Mouse (Mus musculus): ENCODE measurements around the gene Ankrd55. TPM values are rescaled to one million over a fixed set of nuclear protein-coding genes. Genes with fewer than 3 reads are reported as not detected.

Ankrd55 gene
- total RNA-seq, 1 experiment = 0.18 TPM

DNA sequence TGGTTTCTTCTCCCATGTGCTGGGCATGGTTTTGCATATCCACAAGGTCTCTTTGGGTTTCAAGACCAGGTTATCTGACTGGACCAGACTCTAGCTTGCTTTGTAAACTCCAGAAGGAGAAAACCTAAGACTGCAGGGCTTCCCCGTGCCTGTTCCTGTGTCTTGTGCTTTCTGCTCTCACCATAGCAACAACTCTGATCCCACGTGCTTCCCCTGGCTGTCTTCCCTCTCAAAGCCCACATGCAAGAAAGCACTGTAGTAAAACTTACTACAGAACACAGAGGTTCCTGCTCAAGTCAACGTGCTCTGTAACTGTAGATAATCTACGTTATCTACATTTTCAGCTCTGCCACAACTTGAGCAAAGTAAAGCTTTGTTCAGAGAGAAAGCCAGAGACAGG lies 4.2 kb downstream of the Ankrd55 start:
- H3K4me3 ChIP-seq (ENCODE audit: insufficient read depth in 1 of 2, low read depth in 1 of 2, low read length in 2 of 2, poor library complexity in 1 of 2, severe bottlenecking in 1 of 2) = no peak overlapping the region
- TF ChIP-seq ZNF384 (IDR thresholded peaks at IDR 0.05; ENCODE audit: low read depth, low read length) = no peak
- TF ChIP-seq CHD2 (IDR thresholded peaks at IDR 0.05; ENCODE audit: low read depth, low read length) = no peak
- no peak for TF ChIP-seq MAFK (IDR thresholded peaks at IDR 0.05; ENCODE audit: insufficient read depth, low read depth, low read length)
- TF ChIP-seq ZC3H11A (IDR thresholded peaks at IDR 0.05; ENCODE audit: borderline replicate concordance, low read depth, low read length) = no peak
- TF ChIP-seq HCFC1 (IDR thresholded peaks at IDR 0.05; ENCODE audit: borderline replicate concordance, insufficient read depth, low read length) = no peak
- no peaks in the 10 kb centered on the region for H3K36me3 ChIP-seq (ENCODE audit: control insufficient read depth, insufficient read depth, low read length, poor library complexity, severe bottlenecking)
- in situ Hi-C loops (cut with MboI; ENCODE audit: low sequenced_read_pairs in 2 of 2, unreplicated experiment in 2 of 2) = no loop called here
- H3K9me3 ChIP-seq (ENCODE audit: control insufficient read depth, insufficient read depth, low read depth, low read length) = no peaks in the 10 kb centered on the region
- H3K9ac ChIP-seq (ENCODE audit: insufficient read depth, low read depth, low read length, poor library complexity, severe bottlenecking) = no peak overlapping the region
- H3K4me1 ChIP-seq (ENCODE audit: control insufficient read depth in 2 of 2, insufficient read depth in 2 of 2, low read length in 2 of 2, poor library complexity in 1 of 2) = peaks cover 0 to 4% of the 10 kb centered on the region in 2 experiments; a peak in 1 of 4 replicates
- H3K27ac ChIP-seq (ENCODE audit: insufficient read depth, low read depth, low read length, poor library complexity, severe bottlenecking) = no peak overlapping the region
- DNase-seq (ENCODE audit: low read depth, low spot score) = no peak

DNA sequence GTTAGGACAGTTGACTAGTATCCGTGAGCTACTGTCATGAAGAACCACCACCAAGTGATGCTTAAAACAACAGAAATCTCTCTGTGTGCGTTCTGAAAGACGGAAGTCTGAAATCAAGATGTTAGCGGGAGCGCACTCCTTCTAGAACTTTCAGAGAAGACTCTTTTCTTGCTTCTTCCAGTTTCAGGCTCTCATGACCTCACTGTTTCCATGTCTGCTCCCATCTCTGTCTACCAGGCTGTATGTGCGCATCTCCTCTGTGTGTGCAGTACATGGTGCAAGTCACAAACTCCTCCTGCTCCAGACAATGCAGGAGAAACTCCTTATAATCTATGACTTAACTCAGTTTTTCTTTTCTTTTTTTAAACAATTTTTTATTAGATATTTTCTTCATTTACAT lies 4.8 kb downstream of the Ankrd55 start:
- in situ Hi-C loops (cut with MboI; ENCODE audit: low sequenced_read_pairs in 2 of 2, unreplicated experiment in 2 of 2) = no loop called here

DNA sequence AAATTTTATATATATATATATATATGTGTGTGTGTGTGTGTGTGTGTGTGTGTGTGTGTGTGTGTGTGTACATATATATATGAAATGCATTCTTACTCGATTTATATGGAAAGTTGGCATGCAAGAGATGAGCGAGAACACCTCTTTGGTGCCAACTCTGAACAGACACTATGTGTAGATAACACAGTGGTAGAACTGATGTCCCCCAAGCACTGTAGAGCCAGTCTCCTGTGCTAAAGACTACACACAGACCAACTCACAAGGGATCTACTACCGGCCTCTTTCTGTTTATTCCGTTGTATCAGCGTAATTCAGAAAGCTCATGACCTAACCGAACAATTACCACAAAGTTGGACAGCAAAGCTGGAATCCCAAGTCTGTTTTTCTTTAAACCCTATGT lies 6.2 kb downstream of the Ankrd55 start:
- DNase-seq (ENCODE audit: low read depth, low spot score) = no peak
- Histone ChIP-seq H3K4me3 (ENCODE audit: insufficient read depth in 1 of 2, low read depth in 1 of 2, low read length in 2 of 2, poor library complexity in 1 of 2, severe bottlenecking in 1 of 2) (no peak overlapping the region), H3K36me3 (ENCODE audit: control insufficient read depth, insufficient read depth, low read length, poor library complexity, severe bottlenecking) (no peaks in the 10 kb centered on the region), H3K9ac (ENCODE audit: insufficient read depth, low read depth, low read length, poor library complexity, severe bottlenecking) (no peak overlapping the region), H3K4me1 (ENCODE audit: control insufficient read depth in 2 of 2, insufficient read depth in 2 of 2, low read length in 2 of 2, poor library complexity in 1 of 2) (no peaks in the 10 kb centered on the region; a peak in 1 of 4 replicates), H3K9me3 (ENCODE audit: control insufficient read depth, insufficient read depth, low read depth, low read length) (no peaks in the 10 kb centered on the region), H3K27ac (ENCODE audit: insufficient read depth, low read depth, low read length, poor library complexity, severe bottlenecking) (no peak overlapping the region)
- in situ Hi-C loops (cut with MboI; ENCODE audit: low sequenced_read_pairs in 2 of 2, unreplicated experiment in 2 of 2) = no loop called here
- no peak for TF ChIP-seq ZNF384 (IDR thresholded peaks at IDR 0.05; ENCODE audit: low read depth, low read length)
- TF ChIP-seq CHD2 (IDR thresholded peaks at IDR 0.05; ENCODE audit: low read depth, low read length) = no peak
- no peak for TF ChIP-seq HCFC1 (IDR thresholded peaks at IDR 0.05; ENCODE audit: borderline replicate concordance, insufficient read depth, low read length)
- no peak for TF ChIP-seq MAFK (IDR thresholded peaks at IDR 0.05; ENCODE audit: insufficient read depth, low read depth, low read length)
- no peak for TF ChIP-seq ZC3H11A (IDR thresholded peaks at IDR 0.05; ENCODE audit: borderline replicate concordance, low read depth, low read length)

More for the DNA sequence above, 4.8 kb downstream of the Ankrd55 start:
- no peak for DNase-seq (ENCODE audit: low read depth, low spot score)
- Histone ChIP-seq H3K9me3 (ENCODE audit: control insufficient read depth, insufficient read depth, low read depth, low read length) (no peaks in the 10 kb centered on the region), H3K36me3 (ENCODE audit: control insufficient read depth, insufficient read depth, low read length, poor library complexity, severe bottlenecking) (no peaks in the 10 kb centered on the region), H3K4me3 (ENCODE audit: insufficient read depth in 1 of 2, low read depth in 1 of 2, low read length in 2 of 2, poor library complexity in 1 of 2, severe bottlenecking in 1 of 2) (no peak overlapping the region), H3K9ac (ENCODE audit: insufficient read depth, low read depth, low read length, poor library complexity, severe bottlenecking) (no peak overlapping the region), H3K4me1 (ENCODE audit: control insufficient read depth in 2 of 2, insufficient read depth in 2 of 2, low read length in 2 of 2, poor library complexity in 1 of 2) (peaks cover 0 to 2% of the 10 kb centered on the region in 2 experiments; a peak in 1 of 4 replicates), H3K27ac (ENCODE audit: insufficient read depth, low read depth, low read length, poor library complexity, severe bottlenecking) (no peak overlapping the region)
- no peak for TF ChIP-seq ZNF384 (IDR thresholded peaks at IDR 0.05; ENCODE audit: low read depth, low read length)
- TF ChIP-seq CHD2 (IDR thresholded peaks at IDR 0.05; ENCODE audit: low read depth, low read length) = no peak
- no peak for TF ChIP-seq ZC3H11A (IDR thresholded peaks at IDR 0.05; ENCODE audit: borderline replicate concordance, low read depth, low read length)
- no peak for TF ChIP-seq MAFK (IDR thresholded peaks at IDR 0.05; ENCODE audit: insufficient read depth, low read depth, low read length)
- TF ChIP-seq HCFC1 (IDR thresholded peaks at IDR 0.05; ENCODE audit: borderline replicate concordance, insufficient read depth, low read length) = no peak

DNA sequence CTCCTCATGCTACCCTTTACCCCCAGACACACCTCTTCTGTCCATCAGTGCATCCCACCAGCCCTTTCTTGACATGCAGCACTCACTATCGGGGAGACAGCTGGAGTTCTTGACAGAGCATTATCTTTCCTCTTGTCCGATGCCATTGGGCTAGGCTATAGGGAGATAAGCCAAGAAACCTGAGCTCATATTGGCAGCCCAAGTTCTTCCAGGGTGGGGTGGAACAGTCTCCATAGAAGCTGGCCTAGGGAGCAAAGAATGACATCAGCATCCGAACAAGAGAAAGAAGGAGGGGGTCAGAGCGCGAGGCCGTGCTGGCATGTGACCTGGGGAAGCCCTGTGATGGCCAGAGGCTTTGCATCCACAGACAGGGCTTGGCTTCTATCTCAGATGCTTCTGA lies 9.5 kb downstream of the Ankrd55 start:
- no peaks in the 10 kb centered on the region; a peak in 1 of 4 replicates for H3K4me1 ChIP-seq (ENCODE audit: control insufficient read depth in 2 of 2, insufficient read depth in 2 of 2, low read length in 2 of 2, poor library complexity in 1 of 2)
- no peaks in the 10 kb centered on the region for H3K9me3 ChIP-seq (ENCODE audit: control insufficient read depth, insufficient read depth, low read depth, low read length)
- DNase-seq (ENCODE audit: low read depth, low spot score) = no peak
- no peak for TF ChIP-seq HCFC1 (IDR thresholded peaks at IDR 0.05; ENCODE audit: borderline replicate concordance, insufficient read depth, low read length)
- TF ChIP-seq CHD2 (IDR thresholded peaks at IDR 0.05; ENCODE audit: low read depth, low read length) = no peak
- no peak for TF ChIP-seq MAFK (IDR thresholded peaks at IDR 0.05; ENCODE audit: insufficient read depth, low read depth, low read length)
- TF ChIP-seq ZC3H11A (IDR thresholded peaks at IDR 0.05; ENCODE audit: borderline replicate concordance, low read depth, low read length) = no peak
- TF ChIP-seq ZNF384 (IDR thresholded peaks at IDR 0.05; ENCODE audit: low read depth, low read length) = no peak
- no peak overlapping the region for H3K27ac ChIP-seq (ENCODE audit: insufficient read depth, low read depth, low read length, poor library complexity, severe bottlenecking)
- H3K4me3 ChIP-seq (ENCODE audit: insufficient read depth in 1 of 2, low read depth in 1 of 2, low read length in 2 of 2, poor library complexity in 1 of 2, severe bottlenecking in 1 of 2) = no peak overlapping the region
- no peak overlapping the region for H3K9ac ChIP-seq (ENCODE audit: insufficient read depth, low read depth, low read length, poor library complexity, severe bottlenecking)
- in situ Hi-C loops (cut with MboI; ENCODE audit: low sequenced_read_pairs in 2 of 2, unreplicated experiment in 2 of 2) = no loop called here
- H3K36me3 ChIP-seq (ENCODE audit: control insufficient read depth, insufficient read depth, low read length, poor library complexity, severe bottlenecking) = no peaks in the 10 kb centered on the region

DNA sequence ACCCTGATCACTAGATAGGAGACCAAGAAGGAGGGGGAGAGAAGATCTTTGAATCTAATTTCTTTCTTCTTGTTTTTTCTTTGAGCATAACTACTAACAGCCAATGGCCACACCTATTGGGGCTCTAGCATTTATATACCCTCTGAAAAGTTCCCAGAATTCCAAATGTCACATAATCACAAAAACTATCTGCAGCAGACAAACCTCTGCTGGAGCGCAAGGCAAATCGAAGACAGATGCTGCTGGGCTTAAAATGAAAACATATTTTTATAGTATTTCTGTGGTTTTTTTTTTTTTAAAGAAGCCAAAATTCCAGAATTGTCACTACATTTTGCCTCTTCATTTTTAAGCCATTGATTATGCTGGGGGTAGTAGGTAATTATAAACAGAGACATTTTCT lies 15.2 kb downstream of the Ankrd55 start:
- in situ Hi-C loops (cut with MboI; ENCODE audit: low sequenced_read_pairs in 2 of 2, unreplicated experiment in 2 of 2) = loop anchor here in 1 of 2 experiments (10.0 kb wide), 1 partner anchor 201 kb away; no protein-coding TSS in a partner anchor
- no peaks in the 10 kb centered on the region for H3K4me1 ChIP-seq (ENCODE audit: control insufficient read depth in 2 of 2, insufficient read depth in 2 of 2, low read length in 2 of 2, poor library complexity in 1 of 2)
- DNase-seq (ENCODE audit: low read depth, low spot score) = no peak
- no peaks in the 10 kb centered on the region for H3K36me3 ChIP-seq (ENCODE audit: control insufficient read depth, insufficient read depth, low read length, poor library complexity, severe bottlenecking)
- no peak overlapping the region for H3K27ac ChIP-seq (ENCODE audit: insufficient read depth, low read depth, low read length, poor library complexity, severe bottlenecking)
- TF ChIP-seq HCFC1 (IDR thresholded peaks at IDR 0.05; ENCODE audit: borderline replicate concordance, insufficient read depth, low read length) = no peak
- TF ChIP-seq MAFK (IDR thresholded peaks at IDR 0.05; ENCODE audit: insufficient read depth, low read depth, low read length) = no peak
- TF ChIP-seq ZNF384 (IDR thresholded peaks at IDR 0.05; ENCODE audit: low read depth, low read length) = no peak
- TF ChIP-seq CHD2 (IDR thresholded peaks at IDR 0.05; ENCODE audit: low read depth, low read length) = no peak
- no peak for TF ChIP-seq ZC3H11A (IDR thresholded peaks at IDR 0.05; ENCODE audit: borderline replicate concordance, low read depth, low read length)
- no peak overlapping the region for H3K9ac ChIP-seq (ENCODE audit: insufficient read depth, low read depth, low read length, poor library complexity, severe bottlenecking)
- H3K4me3 ChIP-seq (ENCODE audit: insufficient read depth in 1 of 2, low read depth in 1 of 2, low read length in 2 of 2, poor library complexity in 1 of 2, severe bottlenecking in 1 of 2) = no peak overlapping the region
- no peaks in the 10 kb centered on the region for H3K9me3 ChIP-seq (ENCODE audit: control insufficient read depth, insufficient read depth, low read depth, low read length)
